Mouse (Mus musculus): Measurements from ENCODE around the gene Gm525. TPM values are rescaled to one million over a fixed set of nuclear protein-coding genes. Genes with fewer than 3 reads are reported as not detected.

Gm525 gene
- polyA plus RNA-seq, 1 experiment from 2014 or later = not detected

GRCm38 (mm10) chr11:89103166-89103565 lies 29.5 kb downstream of the Gm525 start:
- Histone ChIP-seq H3K4me1 (replicated peaks) (peaks cover 7% of the 10 kb centered on the region), H3K4me2 (no peak overlapping the region), H3K4me3 (no peak overlapping the region), H3K9me3 (no peaks in the 10 kb centered on the region), H3K27ac (replicated peaks) (no peak overlapping the region), H3K9ac (no peak overlapping the region), H3K36me3 (no peaks in the 10 kb centered on the region), H3K27me3 (peaks cover 7% of the 10 kb centered on the region; the same call in 1 of the 2 replicates)
- 88% methylated on average over 14 of the region's 14 CpGs for WGBS
- ATAC-seq (ENCODE audit: low read depth) = no peak

GRCm38 (mm10) chr11:89105211-89105610 lies 31.6 kb downstream of the Gm525 start:
- Histone ChIP-seq H3K36me3 (no peaks in the 10 kb centered on the region), H3K4me1 (replicated peaks) (peaks cover 7% of the 10 kb centered on the region), H3K9ac (no peak overlapping the region), H3K4me3 (no peak overlapping the region), H3K4me2 (no peak overlapping the region), H3K27ac (replicated peaks) (no peak overlapping the region), H3K27me3 (peaks cover 15% of the 10 kb centered on the region; the same call in 1 of the 2 replicates), H3K9me3 (no peaks in the 10 kb centered on the region)
- ATAC-seq (ENCODE audit: low read depth) = no peak
- 95% methylated on average over 8 of the region's 8 CpGs for WGBS

GRCm38 (mm10) chr11:89105823-89106222 lies 32.2 kb downstream of the Gm525 start:
- no peak overlapping the region for H3K4me3 ChIP-seq
- no peaks in the 10 kb centered on the region for H3K9me3 ChIP-seq
- ATAC-seq (ENCODE audit: low read depth) = no peak
- 83% methylated on average over 11 of the region's 11 CpGs for WGBS
- H3K4me2 ChIP-seq = no peak overlapping the region
- H3K27me3 ChIP-seq = peaks cover 15% of the 10 kb centered on the region; the same call in 1 of the 2 replicates
- no peak overlapping the region for H3K9ac ChIP-seq
- no peaks in the 10 kb centered on the region for H3K36me3 ChIP-seq
- peaks cover 4% of the 10 kb centered on the region for H3K4me1 ChIP-seq (replicated peaks)
- H3K27ac ChIP-seq (replicated peaks) = no peak overlapping the region

DNA sequence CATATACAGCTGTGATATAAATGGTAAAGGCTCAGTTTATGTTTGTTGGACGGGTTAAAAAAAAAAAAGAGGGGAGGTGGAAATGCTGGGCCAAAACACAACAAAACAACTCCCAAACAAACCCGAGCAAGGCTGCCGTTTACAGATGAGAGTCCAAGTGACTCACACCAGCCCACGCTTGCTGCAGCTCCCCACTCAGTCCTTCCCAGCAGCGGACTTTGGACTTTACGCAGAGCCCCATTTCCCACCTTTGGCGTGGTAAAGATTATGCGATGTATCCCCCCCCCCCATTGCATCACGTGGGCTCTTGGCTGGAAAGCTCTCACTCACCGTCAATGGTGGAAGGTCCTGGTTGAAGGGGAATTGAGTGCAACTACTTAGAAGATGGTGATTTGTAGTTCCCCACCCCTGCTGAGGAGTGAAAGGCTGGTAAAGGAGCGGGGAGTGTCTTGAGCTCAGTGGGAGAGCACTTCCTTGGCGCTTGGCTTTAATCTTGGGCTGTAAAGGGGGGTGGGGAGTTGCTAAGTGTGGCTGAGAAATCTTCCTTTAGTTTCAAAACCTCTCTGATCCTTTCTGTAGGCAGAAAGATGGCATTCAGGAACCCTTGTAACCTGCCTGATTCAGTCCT lies 33.7 kb downstream of the Gm525 start:
- no peaks in the 10 kb centered on the region for H3K4me1 ChIP-seq (replicated peaks)
- no peak for ATAC-seq (ENCODE audit: low read depth)
- 15% methylated on average over 12 of the region's 12 CpGs for WGBS
- no peak overlapping the region for H3K4me3 ChIP-seq
- no peak overlapping the region for H3K27ac ChIP-seq (replicated peaks)
- H3K9ac ChIP-seq = no peak overlapping the region
- no peaks in the 10 kb centered on the region for H3K36me3 ChIP-seq
- no peak overlapping the region for H3K4me2 ChIP-seq
- H3K27me3 ChIP-seq = peaks cover 15% of the 10 kb centered on the region; the same call in 1 of the 2 replicates
- no peaks in the 10 kb centered on the region for H3K9me3 ChIP-seq

DNA sequence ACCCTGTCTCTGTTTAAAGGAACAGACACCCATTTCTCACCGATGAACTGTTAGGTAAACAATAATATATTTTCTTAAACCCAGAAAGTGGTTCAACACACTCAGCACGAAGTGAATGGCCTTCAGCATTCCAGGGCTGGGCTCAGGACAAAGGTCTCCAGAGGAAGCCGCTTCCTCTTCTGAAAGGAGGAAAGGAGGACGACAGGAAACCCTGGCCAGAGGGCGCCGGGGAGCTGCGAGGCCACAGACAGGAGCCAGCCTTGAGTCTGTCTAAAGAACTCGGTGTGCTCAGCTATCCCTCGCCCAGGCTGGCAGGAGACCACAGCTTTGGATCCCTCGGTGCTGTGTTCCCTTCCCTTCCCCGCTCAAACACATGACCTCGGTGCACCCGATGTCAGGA lies 50.8 kb downstream of the Gm525 start:
- Histone ChIP-seq H3K27ac (replicated peaks) (no peak overlapping the region), H3K27me3 (no peaks in the 10 kb centered on the region), H3K4me3 (no peak overlapping the region), H3K36me3 (no peaks in the 10 kb centered on the region), H3K4me2 (peak overlapping the region; percentile 9; the same call in 1 of the 2 replicates), H3K9me3 (no peaks in the 10 kb centered on the region), H3K9ac (no peak overlapping the region), H3K4me1 (replicated peaks) (peaks cover 6% of the 10 kb centered on the region; the same call in 1 of the 2 replicates)
- WGBS = 20% methylated on average over 13 of the region's 13 CpGs
- no peak for ATAC-seq (ENCODE audit: low read depth)

- Histone ChIP-seq H3K4me1 (replicated peaks) (no peaks in the 10 kb centered on the region), H3K27me3 (no peaks in the 10 kb centered on the region), H3K9ac (no peak overlapping the region), H3K27ac (replicated peaks) (no peak overlapping the region), H3K36me3 (no peaks in the 10 kb centered on the region), H3K4me2 (no peak overlapping the region), H3K4me3 (no peak overlapping the region), H3K9me3 (no peaks in the 10 kb centered on the region)
- 60% methylated on average over 4 of the region's 4 CpGs for WGBS
- ATAC-seq (ENCODE audit: low read depth) = no peak
These were observed 57.2 kb downstream of the Gm525 start for GRCm38 (mm10) chr11:89130856-89131255.

DNA sequence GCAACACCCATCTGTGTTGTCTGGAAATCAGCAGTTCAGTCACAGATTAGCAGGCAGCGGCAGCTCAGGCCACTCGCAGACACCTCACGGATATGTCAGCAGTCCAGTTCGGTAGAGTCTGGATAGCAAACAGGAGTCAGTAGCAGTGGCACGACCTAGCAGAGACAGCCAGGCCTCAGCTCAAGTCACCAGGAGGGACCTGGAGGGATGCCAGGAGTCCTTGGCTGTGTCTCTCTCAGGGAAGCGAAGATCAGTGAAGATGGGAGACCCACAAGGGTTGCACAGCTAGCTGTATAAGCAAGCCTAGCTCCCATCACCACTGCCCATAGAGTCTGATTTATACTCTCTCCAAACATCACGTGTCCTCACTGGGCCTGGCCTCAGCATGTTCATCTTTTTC lies 58.8 kb downstream of the Gm525 start:
- no peak overlapping the region for H3K4me3 ChIP-seq
- no peak overlapping the region for H3K9ac ChIP-seq
- no peaks in the 10 kb centered on the region for H3K4me1 ChIP-seq (replicated peaks)
- no peak overlapping the region for H3K27ac ChIP-seq (replicated peaks)
- no peaks in the 10 kb centered on the region for H3K9me3 ChIP-seq
- H3K4me2 ChIP-seq = no peak overlapping the region
- H3K36me3 ChIP-seq = no peaks in the 10 kb centered on the region
- WGBS = 86% methylated on average over 7 of the region's 7 CpGs
- no peak for ATAC-seq (ENCODE audit: low read depth)
- H3K27me3 ChIP-seq = no peaks in the 10 kb centered on the region

DNA sequence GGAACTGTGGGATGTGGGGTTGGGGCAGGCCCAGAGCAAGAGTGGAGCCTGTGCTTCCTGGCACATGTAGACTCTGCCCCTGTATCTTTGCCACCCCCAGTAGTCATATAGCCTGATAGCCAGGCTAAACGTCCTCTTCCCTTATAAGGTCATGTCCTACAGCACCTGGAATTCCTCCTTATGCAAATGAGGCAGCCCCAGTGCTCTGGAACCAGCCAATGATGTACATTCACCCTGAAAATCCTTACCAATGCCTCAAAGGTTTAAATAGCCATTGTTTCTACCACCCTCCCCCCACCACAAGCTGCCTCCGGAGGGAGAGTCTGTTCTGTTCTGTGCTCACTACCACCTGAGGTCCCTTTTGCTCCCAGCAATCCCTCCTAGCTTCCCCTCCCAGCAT lies 60.6 kb downstream of the Gm525 start:
- Histone ChIP-seq H3K27ac (replicated peaks) (no peak overlapping the region), H3K36me3 (no peaks in the 10 kb centered on the region), H3K9ac (no peak overlapping the region), H3K4me1 (replicated peaks) (no peaks in the 10 kb centered on the region), H3K9me3 (no peaks in the 10 kb centered on the region), H3K4me2 (no peak overlapping the region), H3K27me3 (no peaks in the 10 kb centered on the region), H3K4me3 (no peak overlapping the region)
- ATAC-seq (ENCODE audit: low read depth) = no peak
- WGBS = 47% methylated on average over 2 of the region's 2 CpGs

GRCm38 (mm10) chr11:89137915-89138314 lies 64.3 kb downstream of the Gm525 start:
- no peak overlapping the region for H3K4me2 ChIP-seq
- 98% methylated on average over 2 of the region's 2 CpGs for WGBS
- no peaks in the 10 kb centered on the region for H3K9me3 ChIP-seq
- H3K27me3 ChIP-seq = no peaks in the 10 kb centered on the region
- no peak overlapping the region for H3K4me3 ChIP-seq
- H3K9ac ChIP-seq = no peak overlapping the region
- H3K4me1 ChIP-seq (replicated peaks) = peaks cover 8% of the 10 kb centered on the region
- ATAC-seq (ENCODE audit: low read depth) = no peak
- H3K27ac ChIP-seq (replicated peaks) = no peak overlapping the region
- no peaks in the 10 kb centered on the region for H3K36me3 ChIP-seq

Other genes with a start within 250 kb of the Gm525 start
- 25.7 and 25.9 TPM in 2 replicates for gene Akap1, start 209.3 kb upstream of the Gm525 start, polyA plus RNA-seq (2015; fragmentation: Nextera tagmentation; extraction: Ambion mirVana)
- 25.7 and 27.4 TPM in 2 replicates for gene Scpep1, start 118.4 kb upstream of the Gm525 start, polyA plus RNA-seq (2015; fragmentation: Nextera tagmentation; extraction: Ambion mirVana)
- not detected in 2 replicates for gene Elobl, start 106.9 kb upstream of the Gm525 start, polyA plus RNA-seq (2015; fragmentation: Nextera tagmentation; extraction: Ambion mirVana)
- gene Coil, start 103.6 kb upstream of the Gm525 start, polyA plus RNA-seq (2015; fragmentation: Nextera tagmentation; extraction: Ambion mirVana) = 27.5 and 28.0 TPM in 2 replicates
- 5.0 and 5.5 TPM in 2 replicates for gene Trim25, start 74.5 kb upstream of the Gm525 start, polyA plus RNA-seq (2015; fragmentation: Nextera tagmentation; extraction: Ambion mirVana)
- 13.5 and 15.6 TPM in 2 replicates for gene Dgke, start 7.0 kb upstream of the Gm525 start, polyA plus RNA-seq (2015; fragmentation: Nextera tagmentation; extraction: Ambion mirVana)
- 2.6 and 3.4 TPM in 2 replicates for gene Nog, start 228.5 kb downstream of the Gm525 start, polyA plus RNA-seq (2015; fragmentation: Nextera tagmentation; extraction: Ambion mirVana)

Measured in neural tube, embryonic 13.5 days (tissue).